Mouse (Mus musculus) kidney, postnatal 0 days (tissue): Measurements from ENCODE around the gene Igdcc4. TPM values are rescaled to one million over a fixed set of nuclear protein-coding genes. Genes with fewer than 3 reads are reported as not detected.

Experiments
- ATAC-seq: fragments of 200-750 bp; cut with Nextera tagmentation; replicated peaks from 2 replicates; pipeline ENCODE4 v1.8.0; 2017; ENCODE audit warnings: low read depth, moderate number of reproducible peaks, moderate TSS enrichment, moderate library complexity; ENCODE audit not compliant: low FRiP score
- DNase-seq: peaks from one replicate; pipeline ENCODE4 v3.0.0-alpha.2; 2016; ENCODE audit warnings: low spot score
- H3K27ac ChIP-seq: fragments of 300-500 bp; sonication (generic); 2 replicates; pipeline ENCODE4 v1.5.1; 2014; ENCODE audit warnings: mild to moderate bottlenecking
- H3K27me3 ChIP-seq: fragments of 300-500 bp; sonication (generic); 2 replicates; pipeline ENCODE4 v1.6.1; 2014; ENCODE audit warnings: low read length, mixed read lengths; ENCODE audit not compliant: insufficient read depth
- H3K36me3 ChIP-seq: fragments of 300-500 bp; sonication (generic); 2 replicates; pipeline ENCODE4 v1.6.1; 2014; ENCODE audit warnings: low read length, mixed read lengths; ENCODE audit not compliant: insufficient read depth
- H3K4me1 ChIP-seq: fragments of 300-500 bp; sonication (generic); replicated peaks from 2 replicates; pipeline ENCODE4 v1.6.1; 2014; ENCODE audit warnings: antibody characterized with exemption, low read length, mixed read lengths; ENCODE audit not compliant: insufficient read depth
- H3K4me2 ChIP-seq: fragments of 300-500 bp; sonication (generic); 2 replicates; pipeline ENCODE4 v1.6.1; 2014; ENCODE audit warnings: mild to moderate bottlenecking, low read length, moderate library complexity, mixed read lengths
- H3K4me3 ChIP-seq: fragments of 300-500 bp; sonication (generic); replicated peaks from 2 replicates; pipeline ENCODE4 v1.5.1; 2014; ENCODE audit warnings: low read depth, low read length
- H3K9ac ChIP-seq: fragments of 300-500 bp; sonication (generic); 2 replicates; pipeline ENCODE4 v1.6.1; 2014; ENCODE audit warnings: low read depth, low read length
- H3K9me3 ChIP-seq: fragments of 300-500 bp; sonication (generic); replicated peaks from 2 replicates; pipeline ENCODE4 v1.6.1; 2016; ENCODE audit warnings: low read length, inconsistent platforms, mixed read lengths
- CTCF ChIP-seq: IDR thresholded peaks from 2 replicates; pipeline ENCODE4 v1.5.1; 2016; ENCODE audit warnings: antibody characterized with exemption, low read depth, mild to moderate bottlenecking, moderate library complexity
- WGBS: fragments of 180-500 bp; shearing (Covaris S2); extraction: QIAGEN DNeasy Blood & Tissue Kit; methylation state at CpG from one replicate; pipeline ENCODE4 v1.1.7; 2014; 5-methylcytosine and 5-hydroxymethylcytosine counted together
- polyA plus RNA-seq: library from polyadenylated mRNA; unstranded; fragments of >200 nt; fragmentation: Nextera tagmentation; extraction: Ambion mirVana; gene quantifications from 2 replicates; pipeline ENCODE4 v1.2.1, GENCODE M21; 2015

Igdcc4 gene
- polyA plus RNA-seq, 1 experiment from 2014 or later = 5.2 TPM

- Histone ChIP-seq H3K27ac (no peak overlapping the region), H3K4me1 (no peaks in the 10 kb centered on the region), H3K27me3 (no peaks in the 10 kb centered on the region; the same call in 1 of the 2 replicates), H3K4me2 (no peak overlapping the region), H3K9me3 (no peaks in the 10 kb centered on the region), H3K36me3 (no peaks in the 10 kb centered on the region), H3K4me3 (no peak overlapping the region), H3K9ac (no peak overlapping the region)
- 70% methylated on average over 4 of the region's 4 CpGs for WGBS
- TF ChIP-seq CTCF = no peak
- no peak for ATAC-seq
- DNase-seq = no peak
These were observed 33.8 kb downstream of the Igdcc4 start for GRCm38 (mm10) chr9:65135126-65135525.

- H3K27me3 ChIP-seq = peaks cover 3% of the 10 kb centered on the region; the same call in 1 of the 2 replicates
- H3K4me1 ChIP-seq = peaks cover 14% of the 10 kb centered on the region; the same call in 1 of the 2 replicates
- peak overlapping the region; percentile 73 for H3K9ac ChIP-seq
- whole genome bisulfite sequencing = 2% methylated on average over 8 of the region's 8 CpGs
- TF ChIP-seq CTCF = no peak
- H3K4me3 ChIP-seq = peak overlapping the region; percentile 74
- DNase-seq (peak; percentile 14), ATAC-seq (no peak)
- H3K36me3 ChIP-seq = no peaks in the 10 kb centered on the region
- no peak overlapping the region for H3K27ac ChIP-seq
- no peaks in the 10 kb centered on the region for H3K9me3 ChIP-seq
- peak overlapping the region; percentile 99 for H3K4me2 ChIP-seq
These were observed 39.2 kb downstream of the Igdcc4 start for GRCm38 (mm10) chr9:65140491-65140890.

- H3K4me1 ChIP-seq = peaks cover 14% of the 10 kb centered on the region; the same call in 1 of the 2 replicates
- peak within 1 kb of the TSS; percentile 68 for H3K27ac ChIP-seq
- DNase-seq (peak; percentile 76), ATAC-seq (peak; percentile 70)
- no peak for TF ChIP-seq CTCF
- WGBS = 2% methylated on average over 33 of the region's 48 CpGs
- H3K9me3 ChIP-seq = no peaks in the 10 kb centered on the region
- H3K36me3 ChIP-seq = no peaks in the 10 kb centered on the region
- H3K9ac ChIP-seq = peak within 1 kb of the TSS; percentile 73
- H3K4me3 ChIP-seq = peak within 1 kb of the TSS; percentile 74
- H3K4me2 ChIP-seq = peak within 1 kb of the TSS; percentile 99
- H3K27me3 ChIP-seq = peaks cover 3% of the 10 kb centered on the region; the same call in 1 of the 2 replicates
These were observed 39.6 kb downstream of the Igdcc4 start, which contains the start of gene Igdcc3 for GRCm38 (mm10) chr9:65140936-65141305. TSS of gene Igdcc3 (plus strand) at chr9:65141189.

DNA sequence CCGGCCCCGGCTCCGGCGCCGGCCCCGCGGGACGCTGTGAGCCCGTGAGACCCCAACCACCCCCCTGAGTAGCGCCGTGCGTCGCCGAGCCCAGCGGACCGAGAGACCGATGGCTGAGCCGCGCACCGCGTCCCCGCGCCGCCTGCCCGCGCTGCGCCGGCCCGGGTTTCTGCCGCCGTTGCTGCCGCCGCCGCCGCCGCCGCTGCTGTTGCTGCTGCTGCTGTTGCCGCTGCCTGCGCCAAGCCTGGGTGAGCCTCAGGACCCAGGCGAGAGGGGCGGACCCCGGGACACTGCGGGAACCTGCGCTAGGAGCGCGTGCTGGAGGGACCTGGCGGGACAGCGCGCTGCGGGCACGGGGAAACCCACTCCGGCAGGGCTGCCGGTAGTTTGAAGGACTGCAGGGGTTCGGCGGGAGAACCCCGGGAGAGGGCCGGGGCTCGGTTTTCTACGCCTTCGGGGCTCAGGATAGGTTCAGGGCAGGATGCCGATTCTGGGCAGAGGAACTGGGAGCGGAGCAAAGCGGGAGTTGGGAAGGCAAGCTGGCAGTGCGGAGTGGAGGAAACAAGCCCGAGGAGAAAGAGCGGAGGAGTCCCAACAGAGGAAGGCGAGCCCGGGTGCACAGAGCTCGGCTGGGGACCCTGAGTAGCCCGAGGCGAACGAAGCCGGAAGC lies 40.2 kb downstream of the Igdcc4 start:
- H3K4me3 ChIP-seq = peak overlapping the region; percentile 74
- no peaks in the 10 kb centered on the region for H3K9me3 ChIP-seq
- H3K9ac ChIP-seq = peak overlapping the region; percentile 73
- WGBS = under 1% methylated on average over 72 of the region's 73 CpGs
- peaks cover 14% of the 10 kb centered on the region; the same call in 1 of the 2 replicates for H3K4me1 ChIP-seq
- no peak for TF ChIP-seq CTCF
- H3K27me3 ChIP-seq = peaks cover 3% of the 10 kb centered on the region; the same call in 1 of the 2 replicates
- peak overlapping the region; percentile 99 for H3K4me2 ChIP-seq
- no peaks in the 10 kb centered on the region for H3K36me3 ChIP-seq
- ATAC-seq (peak; percentile 75), DNase-seq (peak; percentile 75)
- peak overlapping the region; percentile 68 for H3K27ac ChIP-seq

GRCm38 (mm10) chr9:65141976-65142318 lies 40.7 kb downstream of the Igdcc4 start:
- WGBS = under 1% methylated on average over 17 of the region's 17 CpGs
- H3K36me3 ChIP-seq = no peaks in the 10 kb centered on the region
- peak overlapping the region; percentile 99 for H3K4me2 ChIP-seq
- peak overlapping the region; percentile 74 for H3K4me3 ChIP-seq
- H3K9ac ChIP-seq = peak overlapping the region; percentile 73
- TF ChIP-seq CTCF = no peak
- H3K27ac ChIP-seq = peak overlapping the region; percentile 68; the same call in 1 of the 2 replicates
- peaks cover 14% of the 10 kb centered on the region; the same call in 1 of the 2 replicates for H3K4me1 ChIP-seq
- H3K27me3 ChIP-seq = peaks cover 3% of the 10 kb centered on the region; the same call in 1 of the 2 replicates
- DNase-seq = peak; percentile 52
- H3K9me3 ChIP-seq = no peaks in the 10 kb centered on the region
- ATAC-seq = peak; percentile 41; the same call in 1 of the 2 replicates

- no peak for TF ChIP-seq CTCF
- ATAC-seq (no peak), DNase-seq (peak; percentile 27)
- peak overlapping the region; percentile 74 for H3K4me3 ChIP-seq
- H3K27ac ChIP-seq = no peak overlapping the region
- peak overlapping the region; percentile 99 for H3K4me2 ChIP-seq
- no peaks in the 10 kb centered on the region for H3K36me3 ChIP-seq
- 4% methylated on average over 8 of the region's 8 CpGs for WGBS
- H3K4me1 ChIP-seq = peaks cover 14% of the 10 kb centered on the region; the same call in 1 of the 2 replicates
- no peaks in the 10 kb centered on the region for H3K9me3 ChIP-seq
- peaks cover 3% of the 10 kb centered on the region; the same call in 1 of the 2 replicates for H3K27me3 ChIP-seq
- peak overlapping the region; percentile 73; the same call in 1 of the 2 replicates for H3K9ac ChIP-seq
These were observed 41.1 kb downstream of the Igdcc4 start for GRCm38 (mm10) chr9:65142399-65142798.
